Mouse (Mus musculus): ENCODE measurements around the gene Dner.

DNA sequence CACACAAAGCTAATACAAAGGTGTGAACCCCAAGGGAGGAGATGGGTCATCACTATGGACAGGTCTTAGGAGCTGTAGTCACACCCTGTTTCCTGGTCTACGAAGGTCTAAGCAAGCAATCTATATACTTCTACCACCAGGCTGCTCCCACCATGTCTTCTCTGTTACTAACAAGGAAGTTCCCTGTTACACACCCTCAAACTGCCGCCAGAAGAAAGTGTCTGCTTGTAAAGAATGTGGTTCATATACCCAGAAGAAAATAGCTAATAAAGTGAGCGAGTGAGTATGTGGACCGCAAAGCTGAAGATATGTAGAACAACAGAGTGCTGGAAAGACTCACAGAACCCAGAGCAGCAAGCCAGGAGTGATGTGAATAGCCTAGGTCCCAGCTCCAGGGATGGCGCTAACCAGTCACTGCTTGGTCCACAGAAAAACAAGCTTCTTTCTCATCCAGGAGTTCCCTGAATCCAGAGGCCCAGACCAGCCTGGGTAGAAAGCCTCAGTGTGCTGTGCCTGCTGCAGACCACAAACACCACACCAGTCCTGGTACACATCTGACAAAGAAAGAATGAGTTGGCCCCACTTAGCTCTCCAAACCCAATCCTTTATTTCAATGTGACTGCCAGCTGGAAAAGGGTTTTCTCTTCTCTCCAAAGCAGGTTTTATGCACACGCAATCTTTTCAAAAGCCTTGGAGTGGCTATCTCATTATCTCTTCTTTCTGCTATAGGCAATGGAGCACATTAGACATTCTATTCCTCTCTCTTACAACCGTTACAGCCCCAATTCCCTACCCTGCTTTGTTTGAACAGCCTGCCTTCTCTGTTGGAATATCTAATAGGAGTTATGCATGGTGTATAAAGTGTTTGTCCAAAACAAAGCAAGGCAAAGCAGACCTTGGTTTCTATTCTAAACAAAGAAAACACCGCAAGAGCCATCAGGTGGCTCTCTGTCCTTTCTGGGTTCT lies 139.2 kb downstream of the Dner start:
- TF ChIP-seq CTCF (IDR thresholded peaks at IDR 0.05) (no peak), POLR2A (IDR thresholded peaks at IDR 0.05; ENCODE audit: insufficient read depth, low read depth, low read length) (no peak)
